ENCODE assay signal across 8 mouse cellular contexts in the genomic region with DNA sequence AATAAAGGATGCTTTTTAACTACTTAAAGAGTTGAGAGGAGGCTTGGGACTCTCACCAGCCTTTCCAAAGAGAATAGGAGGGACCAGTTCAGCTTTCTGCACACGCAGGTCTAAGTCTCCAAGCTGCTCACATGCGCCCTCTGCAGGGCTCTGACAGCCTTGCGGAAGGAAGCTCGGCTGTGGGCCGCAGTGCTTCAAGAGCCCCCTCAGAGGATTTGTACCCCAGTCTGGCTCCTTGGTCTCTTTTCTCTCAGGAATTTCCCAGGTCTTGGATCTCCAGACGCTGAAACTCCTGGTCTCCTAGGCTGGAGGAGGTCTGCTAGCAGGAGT.
A peak's percentile ranks its signal among the peaks of the same experiment; 100 is the strongest.
DNase-seq lines count a peak whose midpoint lies in the region; ATAC-seq and TF ChIP-seq lines count a peak whose summit lies in the region.

No protein-coding gene starts in this region.

- peak; percentile 81 for DNase-seq in adrenal gland, postnatal 14 days
- peak; percentile 80 for DNase-seq in embryo, embryonic 9.5 days (ENCODE audit: extremely low spot score)
- DNase-seq in kidney, postnatal 14 days, result peak; percentile 72
- DNase-seq in lung, embryonic 14.5 days, result peak; percentile 92
- peak; percentile 56 for DNase-seq in ovary, postnatal 14 days (ENCODE audit: low spot score)
- peak; percentile 80 for DNase-seq in thymus, postnatal 14 days

- H3K9ac ChIP-seq in heart, embryonic 15.5 days, result no peak overlapping the region
- H3K9ac ChIP-seq in lung, embryonic 14.5 days, result no peak overlapping the region

- H3K4me3 ChIP-seq in heart, embryonic 15.5 days, result no peak overlapping the region
- no peak overlapping the region for H3K4me3 ChIP-seq in lung, embryonic 14.5 days (ENCODE audit: low read depth, low read length)

- peaks cover 18% of the 10 kb centered on the region for H3K4me1 ChIP-seq in heart, embryonic 15.5 days (replicated peaks)
- no peaks in the 10 kb centered on the region for H3K4me1 ChIP-seq in lung, embryonic 14.5 days (ENCODE audit: insufficient read depth)

- H3K27me3 ChIP-seq in heart, embryonic 15.5 days, result 0 out of 2 replicates have a peak, but pooled peaks cover 11% of the 10 kb centered on the region
- H3K27me3 ChIP-seq in lung, embryonic 14.5 days (ENCODE audit: insufficient read depth, low read length), result no peaks in the 10 kb centered on the region; the same call in 1 of the 2 replicates

- peak; percentile 87 for TF ChIP-seq CTCF in lung, embryonic 14.5 days (IDR thresholded peaks at IDR 0.05; ENCODE audit: low read depth)

- peak; percentile 74 for ATAC-seq in CD4-positive, CD25-positive, alpha-beta regulatory T cell, adult 4 months
- ATAC-seq in heart, embryonic 15.5 days (replicated peaks; ENCODE audit: insufficient number of reproducible peaks, insufficient read depth, low FRiP score, low read depth), result 0 out of 2 replicates have a peak, but pooled peaks have one; percentile 31
- ATAC-seq in lung, embryonic 14.5 days (ENCODE audit: insufficient read depth), result peak; percentile 73; the same call in 1 of the 2 replicates

- H3K27ac ChIP-seq in heart, embryonic 15.5 days, result no peak overlapping the region
- no peak overlapping the region for H3K27ac ChIP-seq in lung, embryonic 14.5 days (ENCODE audit: low read depth)

- H3K4me2 ChIP-seq in heart, embryonic 15.5 days, result no peak overlapping the region
- H3K4me2 ChIP-seq in lung, embryonic 14.5 days, result no peak overlapping the region

- H3K9me3 ChIP-seq in heart, embryonic 15.5 days (replicated peaks), result no peaks in the 10 kb centered on the region
- no peaks in the 10 kb centered on the region for H3K9me3 ChIP-seq in lung, embryonic 14.5 days (ENCODE audit: low read depth, low read length)

- WGBS in heart, embryonic 15.5 days, result 3% methylated on average over 6 of the region's 6 CpGs
- 3% methylated on average over 6 of the region's 6 CpGs for WGBS in lung, embryonic 14.5 days

- no peaks in the 10 kb centered on the region for H3K36me3 ChIP-seq in heart, embryonic 15.5 days
- H3K36me3 ChIP-seq in lung, embryonic 14.5 days (ENCODE audit: insufficient read depth), result no peaks in the 10 kb centered on the region
